Mouse (Mus musculus): ENCODE data around the gene Atp2a2.

DNA sequence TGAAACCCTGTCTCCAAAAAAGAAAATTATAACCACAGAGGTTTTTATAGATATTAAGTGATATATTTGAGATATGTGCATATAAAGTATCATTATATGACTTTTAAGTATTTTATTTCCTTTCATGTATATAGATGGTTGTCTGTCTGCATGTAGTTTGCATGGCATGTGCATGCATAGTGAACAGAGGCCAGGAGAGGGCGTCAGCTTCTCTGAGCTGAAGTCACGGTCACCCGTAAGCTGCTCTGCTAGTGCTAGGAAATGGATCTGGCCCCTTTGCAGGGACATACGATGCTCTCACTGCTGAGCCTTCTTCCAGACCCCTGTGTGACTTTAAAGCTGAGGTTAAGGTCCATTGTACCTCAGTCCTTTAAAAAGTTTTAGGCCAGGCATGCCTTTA, 67.5 kb downstream of the Atp2a2 start:
- no peak for TF ChIP-seq FLI1 (IDR thresholded peaks at IDR 0.05; ENCODE audit: low read length)
- TF ChIP-seq GATA1 (IDR thresholded peaks at IDR 0.05; ENCODE audit: borderline replicate concordance, low read length) = no peak

Measured in megakaryocyte, embryonic 14.5 days (primary cell).